Mouse (Mus musculus) right cerebral cortex, adult 2 months (tissue): ENCODE results near the gene Atp1a3.
A peak's percentile ranks its signal among the peaks of the same experiment; 100 is the strongest.
"Not testable (repeated sequence)": the region's sequence is repeated elsewhere in the genome, so short reads cannot be mapped to it uniquely, and the experiment has no call there.

Experiments used
- DNase-seq, 2 experiments: peaks; one replicate each; pipeline ENCODE4 v3.0.0; 2021 to 2022; ENCODE audit warnings: low spot score in 2 of 2

Gene Atp1a3

DNA sequence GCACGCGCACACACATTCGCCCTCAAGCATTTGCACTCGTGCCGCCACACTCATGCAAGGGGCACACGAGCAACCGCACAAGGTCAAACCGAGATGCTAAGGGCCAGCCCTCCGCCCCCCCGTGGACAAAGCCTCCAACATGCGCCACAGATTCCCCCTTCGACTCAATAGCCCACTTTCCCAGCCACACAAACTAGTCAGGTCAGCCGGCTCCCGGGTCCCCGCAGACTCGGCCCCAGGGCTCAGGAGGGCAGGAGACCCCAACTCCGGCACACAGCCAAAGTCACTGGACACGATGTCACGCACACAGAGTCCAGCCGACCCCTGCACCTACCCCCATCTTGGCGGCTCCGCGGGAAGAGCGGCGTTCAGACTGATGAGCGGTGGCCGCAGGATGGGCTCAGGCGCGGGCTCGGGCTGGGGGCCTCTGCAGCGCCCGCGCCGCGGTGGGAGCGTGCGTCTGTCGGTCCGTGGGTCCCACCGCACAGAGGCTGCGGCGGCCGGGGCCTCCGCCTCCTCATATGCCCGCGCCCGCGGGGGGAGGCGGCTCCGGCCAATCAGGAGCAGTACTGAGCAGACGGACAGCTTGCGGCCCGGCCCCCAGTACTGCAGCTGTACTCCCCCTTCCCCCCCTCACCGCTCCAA lies at the start of gene Atp1a3:
Atp1a3 (minus strand) TSS at position 538 of the 645 bp plus-strand sequence.
- DNase-seq = peak; percentile 82 to 85

DNA sequence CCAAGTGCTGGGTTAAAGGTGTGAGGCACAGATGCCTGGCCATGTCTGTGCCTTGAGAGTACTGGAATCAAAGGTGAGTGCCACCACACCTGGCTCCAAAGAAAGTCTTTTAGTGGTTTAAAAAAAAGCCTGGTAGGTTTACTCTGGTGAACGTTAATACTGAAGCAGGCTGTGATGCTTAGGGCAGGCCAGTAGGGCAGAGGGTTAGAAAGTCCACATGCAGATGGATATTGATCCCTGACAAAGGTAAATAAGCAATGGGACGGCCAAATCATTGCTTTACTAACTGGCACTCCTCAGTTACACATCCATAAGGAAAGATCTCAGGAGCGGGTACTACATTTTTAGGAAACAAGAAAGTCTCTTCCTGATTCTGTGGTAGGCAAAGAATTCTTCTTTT lies 46.8 kb upstream of the Atp1a3 start:
- DNase-seq = no peak

DNA sequence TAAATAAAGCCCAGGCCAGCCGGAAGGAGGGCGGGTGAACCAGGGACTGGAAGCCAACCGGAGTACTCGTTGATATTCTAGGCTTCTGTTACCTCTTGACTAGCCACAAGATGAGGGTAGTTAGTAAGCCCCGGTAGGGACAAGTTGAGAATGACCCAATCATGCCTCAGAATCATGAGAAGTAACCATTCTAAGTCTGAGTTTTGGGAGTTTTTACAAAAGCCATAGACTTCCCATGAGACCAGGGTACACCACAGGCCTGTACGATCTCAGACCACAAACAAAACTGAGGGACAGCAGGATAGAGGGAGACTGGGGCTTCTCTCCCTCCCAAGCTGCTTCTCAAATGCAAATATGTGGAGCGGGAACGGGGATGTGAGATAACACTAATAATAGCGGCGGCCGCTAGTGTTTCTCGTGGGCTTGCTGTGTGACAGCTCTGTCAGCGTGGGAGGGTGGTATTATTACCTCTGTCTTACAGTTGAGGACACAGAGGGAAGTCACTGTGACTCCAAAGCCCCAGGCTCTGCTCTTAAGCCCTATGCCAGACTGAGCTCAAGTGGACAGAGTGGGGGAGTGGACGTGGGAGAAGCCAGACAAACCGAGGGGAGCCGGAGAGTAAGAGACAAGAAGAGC lies 43.7 kb upstream of the Atp1a3 start:
- DNase-seq = peak; percentile 66 to 67

DNA sequence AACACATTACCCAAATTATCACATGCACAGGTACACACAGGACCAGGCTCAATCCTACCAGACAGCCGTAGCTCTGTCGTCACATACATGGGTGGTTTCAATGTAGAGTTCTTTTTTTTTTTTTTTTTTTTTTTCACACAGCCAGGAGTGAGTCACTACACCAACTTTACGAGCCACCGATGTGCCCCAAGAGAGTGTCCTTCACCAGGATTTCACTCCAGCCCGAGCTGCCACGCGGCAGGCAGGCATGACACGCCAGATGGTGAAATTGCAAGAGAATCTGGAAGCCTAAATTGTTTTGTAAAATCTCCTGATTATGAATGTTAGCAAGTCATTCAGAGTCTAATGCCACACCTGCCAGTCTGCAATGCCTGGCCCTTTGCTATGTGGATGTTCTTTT lies 41.6 kb upstream of the Atp1a3 start:
- DNase-seq = peak; percentile 71 to 72

DNA sequence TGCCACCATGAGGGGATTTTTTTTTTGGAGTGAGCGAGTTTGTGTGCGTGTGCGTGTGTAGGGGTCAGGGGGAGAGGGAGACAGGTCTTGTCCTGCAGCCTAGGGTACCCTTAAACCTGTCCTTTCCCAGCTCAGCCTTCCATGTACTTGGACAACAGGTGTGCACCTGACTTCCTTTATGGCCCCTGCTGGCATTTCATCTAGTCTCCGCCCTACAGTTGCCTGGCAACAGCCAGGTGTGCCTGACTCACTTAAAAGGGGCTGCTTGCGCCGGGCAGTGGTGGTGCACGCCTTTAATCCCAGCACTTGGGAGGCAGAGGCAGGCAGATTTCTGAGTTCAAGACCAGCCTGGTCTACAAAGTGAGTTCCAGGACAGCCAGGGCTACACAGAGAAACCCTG lies 38.8 kb upstream of the Atp1a3 start:
- not testable (repeated sequence) for DNase-seq

DNA sequence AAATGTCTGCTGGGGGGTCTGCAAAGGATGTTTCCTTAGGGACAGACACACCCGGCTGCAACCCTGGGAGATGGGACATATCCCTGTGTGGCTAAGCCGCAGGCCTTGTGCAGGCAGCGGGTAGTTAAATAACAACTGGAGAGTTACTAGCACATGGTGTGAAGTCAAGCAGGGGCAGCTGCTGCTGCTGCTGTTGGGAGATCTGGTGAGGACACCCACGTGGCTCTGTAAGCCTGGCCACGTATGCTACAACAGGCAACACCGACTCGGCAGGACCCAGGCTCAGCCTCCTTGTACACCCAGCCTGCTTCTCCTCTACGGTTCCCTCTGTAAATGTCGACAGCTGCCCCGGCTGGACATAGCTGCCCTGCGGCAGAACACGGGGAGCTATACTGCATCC lies 36.2 kb upstream of the Atp1a3 start:
- DNase-seq = peak in 1 of 2 experiments; percentile 53

DNA sequence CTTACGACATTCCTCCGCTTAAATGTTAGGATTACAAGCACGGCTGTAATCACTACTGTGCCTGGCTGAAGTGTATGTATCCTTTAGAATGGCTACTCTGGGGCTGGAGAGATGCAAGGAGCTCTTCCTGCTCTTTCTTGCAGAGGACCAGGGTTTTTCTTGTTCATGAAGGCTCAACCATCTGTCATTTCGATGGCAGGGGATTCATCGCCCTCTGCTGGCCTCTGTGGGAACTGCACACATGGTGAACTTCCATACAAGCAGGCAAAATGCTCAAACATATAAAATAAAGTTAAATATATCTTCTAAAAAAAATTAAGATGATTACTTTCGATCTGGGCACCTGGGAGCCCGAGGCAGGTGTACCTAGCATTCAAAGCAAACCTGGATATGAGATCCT lies 30.2 kb upstream of the Atp1a3 start:
- peak; percentile 89 for DNase-seq

DNA sequence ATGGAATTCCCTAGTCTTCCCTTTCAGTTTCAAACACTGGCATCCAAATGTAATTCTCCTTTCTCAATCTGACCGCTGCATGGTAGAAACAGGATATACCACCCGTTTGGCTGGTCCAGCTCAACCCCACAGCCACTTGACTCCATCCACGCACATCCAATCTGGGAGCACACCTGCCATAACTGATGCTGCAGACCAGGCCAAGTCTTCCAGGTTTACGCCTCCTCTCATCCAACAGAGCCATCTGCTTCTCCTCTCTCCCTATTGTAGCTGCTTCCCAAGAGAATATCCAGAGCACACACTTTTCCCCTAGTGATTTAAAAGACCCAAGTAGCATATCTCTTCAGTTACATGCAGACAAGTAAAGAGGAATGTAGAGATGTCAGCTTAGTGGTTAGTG lies 29.0 kb upstream of the Atp1a3 start:
- peak in 1 of 2 experiments; percentile 54 for DNase-seq

DNA sequence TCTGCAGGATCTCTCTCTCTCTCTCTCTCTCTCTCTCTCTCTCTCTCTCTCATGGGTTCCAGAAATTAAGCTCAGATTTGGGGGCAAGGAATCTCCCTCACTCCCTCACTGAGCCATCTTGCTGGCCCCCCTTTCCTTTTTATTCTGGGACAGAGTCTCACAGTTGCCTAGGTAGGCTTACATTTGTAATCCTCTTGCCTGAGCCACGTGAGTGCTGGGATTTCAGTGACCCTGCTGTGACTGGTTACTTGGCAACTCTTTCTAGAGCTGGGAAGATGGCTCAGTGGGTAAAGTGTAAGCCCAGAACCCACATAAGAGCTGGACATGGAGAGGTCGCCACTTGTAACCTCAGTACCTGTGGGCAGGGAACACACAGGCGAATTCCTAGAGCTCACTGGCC lies 25.8 kb upstream of the Atp1a3 start:
- no peak for DNase-seq

DNA sequence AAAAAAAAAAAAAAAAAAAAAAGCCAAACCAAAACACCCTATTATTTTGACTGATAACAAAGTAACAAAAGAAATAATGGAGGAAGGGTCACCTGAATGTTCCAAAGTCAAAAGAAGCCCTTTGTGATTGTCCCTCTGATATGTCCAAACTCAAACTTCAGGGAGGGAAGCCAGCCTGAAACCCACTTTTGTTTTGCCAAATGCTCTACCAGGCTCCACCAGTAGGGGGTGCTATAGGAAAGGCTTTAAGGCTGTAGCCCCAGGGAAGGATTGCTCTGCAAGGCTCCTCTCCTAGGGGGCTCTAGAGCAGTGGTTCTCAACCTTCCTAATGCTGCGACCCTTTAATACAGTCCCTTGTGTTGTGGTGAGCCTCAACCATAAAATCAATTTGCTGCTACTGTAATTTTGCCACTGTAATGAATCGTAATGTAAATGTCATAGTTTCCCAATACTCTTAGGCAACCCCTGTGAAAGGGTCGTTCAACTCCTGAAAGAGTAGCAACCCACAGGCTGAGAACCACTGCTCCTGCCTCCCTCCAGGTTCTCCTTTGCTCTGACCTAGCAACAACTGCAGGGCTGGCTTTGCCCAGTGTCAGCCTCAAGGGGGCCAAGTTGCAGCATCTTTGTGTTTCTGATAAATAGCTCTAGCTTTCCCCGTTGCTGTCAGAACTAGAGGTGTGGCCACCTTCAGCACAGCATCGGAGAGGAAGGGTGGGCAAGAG lies 24.4 kb upstream of the Atp1a3 start:
- DNase-seq = peak; percentile 84 to 87

DNA sequence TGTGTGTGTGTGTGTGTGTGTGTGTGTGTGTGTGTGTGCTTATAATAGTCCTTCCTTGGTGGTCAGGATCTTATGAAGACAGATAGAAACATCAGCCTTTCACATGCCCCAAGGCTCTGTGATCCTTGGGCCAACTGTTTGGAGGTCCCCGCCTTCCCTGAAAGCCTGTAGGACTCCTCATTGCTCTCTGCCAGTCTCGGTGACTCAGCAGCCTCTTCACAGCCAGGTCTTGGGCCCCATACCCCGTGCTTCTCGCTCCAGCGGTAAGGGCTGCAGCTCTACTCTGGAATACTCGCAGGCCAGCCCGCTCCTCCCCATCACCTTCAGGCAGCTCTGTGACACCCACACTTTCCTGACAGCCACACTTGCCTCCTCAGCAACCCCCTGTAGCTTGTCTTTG lies 20.7 kb upstream of the Atp1a3 start:
- no peak for DNase-seq

DNA sequence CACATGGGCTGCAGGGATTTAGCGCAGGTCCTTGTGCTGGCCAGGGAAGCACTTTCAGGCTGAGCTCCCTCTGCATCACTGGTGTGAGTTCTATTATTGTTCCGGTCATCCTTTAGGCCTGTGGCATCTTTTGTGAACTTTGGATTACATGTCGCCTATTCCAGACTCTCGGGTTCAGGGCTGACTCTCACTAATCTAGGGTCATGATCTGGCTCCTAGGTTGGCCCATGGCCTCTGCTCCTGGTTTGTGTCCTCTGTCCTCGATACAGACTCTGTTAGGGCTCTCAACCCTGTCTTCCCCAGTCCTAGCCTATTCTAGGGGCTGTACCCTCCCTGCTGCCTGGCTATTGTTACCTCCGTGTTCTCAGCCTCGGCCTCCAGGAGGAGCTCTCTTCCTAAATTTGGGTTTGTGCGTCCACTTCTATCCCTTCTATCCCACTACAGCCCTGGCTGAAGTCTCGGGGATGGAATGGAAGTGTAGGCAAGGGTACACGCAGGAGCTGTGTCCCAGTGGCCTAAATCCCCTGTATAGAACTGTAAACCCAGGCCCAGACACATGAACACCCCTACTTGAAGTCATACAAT lies 20.2 kb upstream of the Atp1a3 start:
- DNase-seq = no peak

DNA sequence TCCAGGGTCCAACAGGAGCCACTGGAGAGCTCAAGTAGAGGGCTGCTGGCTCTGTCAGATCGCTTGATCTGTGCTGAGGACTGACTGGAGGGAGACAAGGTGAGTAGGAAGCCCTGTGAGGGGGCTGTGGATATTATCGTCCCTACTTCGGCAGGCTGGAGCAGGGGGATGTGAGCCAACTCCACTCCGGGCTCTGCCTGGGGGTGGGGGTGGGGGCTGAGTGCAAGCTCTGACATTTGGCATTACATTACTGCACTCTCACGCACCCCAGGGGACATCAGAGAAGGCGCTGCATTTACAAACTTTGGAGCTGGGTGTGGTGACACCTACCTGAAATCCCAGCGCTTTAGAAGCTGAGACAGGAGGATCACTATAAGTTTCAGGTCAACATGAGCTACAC lies 5.8 kb upstream of the Atp1a3 start:
- no peak for DNase-seq

DNA sequence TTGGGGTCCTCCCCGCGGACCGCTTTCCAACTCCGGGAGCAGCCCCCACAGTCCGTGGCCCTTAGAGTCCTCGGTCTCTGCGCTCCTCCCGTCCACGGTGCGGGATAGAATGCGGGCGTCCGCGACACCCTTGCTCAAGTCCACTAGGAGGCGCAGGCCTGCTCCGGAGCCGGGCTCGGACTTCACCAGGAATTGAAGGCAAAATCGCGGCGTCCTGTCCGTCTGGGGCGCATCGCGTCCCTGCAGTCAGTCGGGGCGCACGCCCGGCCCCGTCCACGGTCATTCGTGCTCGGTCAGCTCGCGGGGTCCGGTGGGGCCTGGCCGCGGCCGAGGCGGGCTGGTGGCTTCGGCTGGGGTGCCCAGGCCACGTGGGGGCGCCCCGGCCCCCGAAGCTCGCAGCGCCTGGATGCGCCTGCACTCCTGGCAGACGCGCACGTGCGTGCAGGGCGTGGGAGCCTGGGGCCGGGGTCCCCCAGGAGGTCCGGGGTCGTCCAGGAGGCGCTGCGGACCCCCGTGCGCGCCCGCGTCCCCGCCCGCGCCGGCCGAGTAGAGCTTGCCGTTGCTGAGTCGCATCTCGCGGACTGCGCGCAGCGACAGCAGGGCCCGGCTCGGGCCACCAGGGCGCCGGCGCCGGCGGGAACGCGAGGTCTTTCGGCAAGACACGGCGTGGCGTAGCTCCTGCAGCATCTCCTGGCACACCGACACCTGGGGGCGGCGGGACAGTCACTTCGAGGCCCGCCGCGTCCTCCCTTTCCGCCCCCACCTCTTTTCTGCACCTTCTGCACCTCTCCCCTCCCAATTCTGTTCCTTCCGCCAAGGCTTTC lies 4.5 kb upstream of the Atp1a3 start:
- DNase-seq = peak; percentile 67 to 72

DNA sequence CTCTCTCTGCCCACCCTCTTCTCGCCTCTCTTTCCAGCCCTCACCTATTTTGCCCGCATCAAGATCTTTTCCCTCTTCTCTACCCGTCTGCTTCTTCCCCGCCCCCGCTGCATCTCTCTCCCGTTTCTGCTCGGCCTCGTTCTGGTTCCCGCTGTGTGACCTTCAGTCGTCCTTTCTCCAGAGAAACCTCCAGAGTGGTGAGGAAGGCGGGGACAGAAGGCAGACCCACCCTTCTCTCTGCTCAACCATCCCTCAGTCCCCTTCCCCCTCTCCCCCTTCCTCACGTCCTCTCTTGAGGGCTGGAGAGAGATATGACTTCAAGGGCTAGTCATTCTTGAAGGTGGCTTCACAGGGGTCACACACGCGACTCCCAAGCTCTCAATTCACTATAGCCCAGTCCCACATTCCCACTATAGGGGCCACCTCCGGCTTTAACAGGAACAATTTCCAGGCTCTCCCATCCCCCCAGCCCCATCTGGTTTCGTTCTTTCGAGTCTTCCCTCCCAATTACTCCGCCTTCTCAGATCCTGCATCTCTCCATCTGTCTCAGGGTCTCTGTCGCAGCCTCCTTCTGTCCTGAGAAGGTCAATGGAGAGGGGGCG lies 3.4 kb upstream of the Atp1a3 start:
- DNase-seq = peak; percentile 77 to 80

DNA sequence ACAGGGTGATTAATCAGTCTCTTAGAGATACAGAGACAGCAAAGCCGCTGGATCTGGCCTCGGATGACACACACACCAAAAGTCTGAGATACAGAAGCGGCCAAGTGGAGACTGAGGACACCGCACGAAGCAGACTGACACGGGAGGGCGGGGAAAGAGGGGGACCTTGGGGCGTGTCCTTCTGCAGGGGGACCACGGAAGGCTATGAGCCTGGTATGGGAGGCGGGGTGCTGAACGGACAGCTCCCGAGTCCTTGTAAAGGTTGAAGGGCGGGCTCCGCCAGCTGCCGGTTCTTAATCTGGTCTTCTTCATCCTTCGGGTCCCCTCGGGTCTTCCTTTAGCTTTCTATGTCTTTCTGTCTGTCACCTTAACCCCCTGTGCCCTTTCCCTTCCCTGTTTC lies 2.9 kb upstream of the Atp1a3 start:
- no peak for DNase-seq

DNA sequence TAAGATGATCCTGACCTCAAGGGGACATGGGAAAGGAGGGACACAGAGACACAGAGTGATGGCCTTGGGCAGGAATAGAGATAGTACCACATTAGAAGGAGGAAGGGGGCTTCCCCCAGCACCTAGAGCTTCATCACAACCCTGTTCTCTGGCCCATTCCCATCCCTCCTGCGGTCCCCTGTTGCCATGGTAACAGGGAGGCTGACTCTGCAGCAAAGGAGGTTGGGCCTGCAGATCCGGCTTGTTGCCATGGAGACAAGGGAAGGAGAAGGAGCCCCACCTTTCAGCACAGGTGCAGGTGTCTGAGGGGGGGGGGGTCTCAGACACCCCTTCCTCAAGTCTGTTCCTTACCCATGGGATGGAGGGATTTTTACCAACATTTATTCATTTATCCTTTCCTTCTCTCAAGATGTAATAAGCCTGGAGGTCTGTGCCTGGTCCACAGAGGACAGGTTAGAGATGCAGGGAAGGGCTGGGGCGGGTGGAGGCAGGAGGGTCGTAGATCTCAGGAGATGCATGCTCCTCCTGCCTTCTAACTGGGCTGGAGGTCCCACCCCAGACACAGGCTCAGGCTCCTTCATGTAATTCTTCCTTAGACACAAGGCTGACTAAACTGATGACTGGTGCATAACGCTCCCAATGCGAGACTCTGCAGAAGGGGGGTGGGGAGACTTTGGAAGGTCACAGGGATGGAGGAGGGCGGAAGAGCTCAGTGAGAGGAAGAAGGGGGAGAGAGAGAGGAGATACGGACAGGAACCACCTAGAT lies 2.0 kb upstream of the Atp1a3 start:
- peak in 1 of 2 experiments; percentile 80 for DNase-seq

DNA sequence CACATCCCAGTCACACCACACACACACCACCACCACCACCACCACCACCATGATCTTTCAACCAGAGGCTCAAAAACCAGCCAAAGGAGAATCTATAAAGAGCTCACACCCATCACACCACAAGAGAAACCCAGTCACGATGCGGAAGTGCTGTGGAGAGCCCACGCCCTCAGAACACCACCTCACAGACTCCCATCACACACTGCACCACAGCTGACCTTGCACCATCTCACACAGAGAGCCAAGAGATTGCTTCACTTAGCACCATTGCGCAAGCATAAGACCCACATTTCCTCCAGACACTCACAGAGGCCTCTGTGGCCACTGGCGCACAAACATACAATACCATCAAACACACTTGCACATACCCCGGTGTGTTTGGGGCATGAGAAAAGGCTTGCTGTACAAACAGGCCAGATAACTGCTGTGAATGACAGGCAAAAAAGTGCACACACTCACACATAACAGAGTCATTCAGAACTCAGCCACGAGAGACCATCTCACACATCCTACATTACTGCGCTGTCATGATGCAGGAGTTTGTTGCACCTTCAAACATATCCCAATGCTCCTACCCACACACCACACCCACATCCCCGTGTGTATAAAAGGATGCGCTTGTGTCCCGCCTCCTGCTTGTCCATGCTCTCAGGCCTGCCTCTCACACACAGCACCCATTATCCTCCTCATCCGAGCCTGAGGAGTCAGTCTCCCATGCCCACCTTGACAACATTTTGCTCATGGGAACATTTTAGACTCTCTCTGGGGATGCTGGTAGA lies 1.0 kb upstream of the Atp1a3 start:
- peak; percentile 84 to 90 for DNase-seq

DNA sequence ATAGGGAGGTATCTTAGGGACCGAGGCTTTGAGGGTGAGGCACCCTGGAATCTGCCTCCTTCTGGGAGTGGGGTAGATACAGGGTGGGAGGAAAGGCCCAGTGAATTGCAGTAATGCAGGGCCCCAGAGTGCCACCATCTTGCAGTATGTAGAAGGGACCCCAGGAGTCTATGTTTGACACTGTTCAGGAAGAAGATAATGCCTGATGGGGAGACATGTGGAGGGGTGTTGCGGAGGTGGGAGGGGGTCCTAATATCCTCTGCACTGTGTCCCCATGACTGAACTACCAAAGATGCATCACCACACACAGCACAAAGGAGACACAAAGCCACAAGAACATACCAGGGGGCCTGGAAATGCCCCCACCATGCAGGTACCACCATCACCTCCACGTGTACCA lies 413 bp upstream of the Atp1a3 start:
- no peak for DNase-seq

DNA sequence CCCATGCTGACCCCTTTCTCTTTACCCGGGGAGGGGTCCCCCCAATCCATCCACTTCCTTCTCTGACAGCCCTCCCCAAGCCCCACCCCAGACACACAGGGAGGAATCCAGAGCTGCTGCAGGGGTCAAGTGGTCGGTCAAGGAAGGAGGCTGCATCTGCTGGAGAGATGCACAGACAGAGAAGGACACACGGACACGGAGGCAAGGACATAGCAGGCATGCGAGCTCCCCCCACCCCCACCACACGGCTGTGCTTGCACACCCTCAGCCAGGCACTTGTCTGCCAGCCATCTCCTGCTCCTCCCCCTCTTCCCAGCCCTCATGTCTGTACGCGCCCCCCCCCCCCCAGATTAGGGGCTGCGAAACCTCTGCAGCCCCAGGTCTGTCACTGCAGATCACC lies 952 bp downstream of the Atp1a3 start:
- no peak for DNase-seq
